Mouse (Mus musculus) heart, postnatal 4 days (tissue): ENCODE measurements at regions not wholly inside any gene's neighbourhood (a gene's known extent, or its start where the extent isn't known, plus 50 kb on each side); places are given as distances from the start of the nearest gene placed in this dataset.

Source experiments
- DNase-seq: peaks from one replicate; pipeline ENCODE4 v3.0.0; 2021

- no peak for DNase-seq
Measured at GRCm38 (mm10) chr12:54265852-54266251, 62.2 kb upstream of the Egln3 start.

- no peak for DNase-seq
Measured at GRCm38 (mm10) chr12:54264893-54265835, 61.5 kb upstream of the Egln3 start.

- DNase-seq, result no peak
Measured at GRCm38 (mm10) chr12:54264418-54264733, 60.7 kb upstream of the Egln3 start.

GRCm38 (mm10) chr12:54263733-54264417 is 60.2 kb upstream of the Egln3 start:
- DNase-seq, result no peak

- no peak for DNase-seq
Measured at GRCm38 (mm10) chr12:54262236-54263005, 58.8 kb upstream of the Egln3 start.

- DNase-seq, result peak; percentile 54
Measured at GRCm38 (mm10) chr12:54261426-54261825, 57.8 kb upstream of the Egln3 start.

- DNase-seq, result no peak
Measured at GRCm38 (mm10) chr12:54260502-54260901, 56.8 kb upstream of the Egln3 start.

GRCm38 (mm10) chr12:54257776-54258433 is 54.2 kb upstream of the Egln3 start:
- no peak for DNase-seq

GRCm38 (mm10) chr12:54256506-54257128 is 53.0 kb upstream of the Egln3 start:
- no peak for DNase-seq
